Mouse (Mus musculus) urinary bladder, postnatal 0 days (tissue): ENCODE results near the gene Hoxd1. TPM values are rescaled to one million over a fixed set of nuclear protein-coding genes. Genes with fewer than 3 reads are reported as not detected.
A peak's percentile ranks its signal among the peaks of the same experiment; 100 is the strongest.

Experiments used
- microRNA counts: library from miRNA; unstranded; fragments of <30 nt; microRNA quantifications from one replicate; lab custom pipeline; 2016
- microRNA-seq: library from miRNA; unstranded; fragments of <30 nt; microRNA quantifications from one replicate; pipeline ENCODE4, GENCODE M21; 2016
- polyA plus RNA-seq: library from polyadenylated mRNA; unstranded; fragments of >200 nt; fragmentation: Nextera tagmentation; extraction: Ambion mirVana; gene quantifications from 2 replicates; pipeline ENCODE4 v1.2.1, GENCODE M21; 2015

Hoxd1 gene
- polyA plus RNA-seq, result not detected in 2 replicates

GRCm38 (mm10) chr2:74762522-74763244 lies at the start of gene Hoxd1:
Hoxd1 (plus strand) TSS chr2:74762980.

GRCm38 (mm10) chr2:74726551-74726950 lies 36.2 kb upstream of the Hoxd1 start, which contains the start of gene Gm28230:
Gm28230 (plus strand) TSS chr2:74726728.

MicroRNAs encoded within 50 kb of the gene (microRNA counts, 519-probe panel; counts per million panel counts)
- microRNA mmu-miR-10b (lab: Ali Mortazavi, UCI), result 3,952 counts per million, percentile 71 among the panel's probes with 10 or more counts

Small RNA genes lying within 50 kb of the gene (microRNA-seq; reads per million reads assigned to microRNA genes)
- gene Mir10b, result 16,560 reads per million, percentile 96 among the genes with 10 or more reads in this experiment

Other genes starting within 250 kb of the Hoxd1 start
- gene Lnpk, start 183.5 kb upstream of the Hoxd1 start, polyA plus RNA-seq, result 10.1 and 16.9 TPM in 2 replicates
- gene Evx2, start 103.4 kb upstream of the Hoxd1 start, polyA plus RNA-seq, result 0.06 and 0.11 TPM in 2 replicates
- 6.6 and 8.8 TPM in 2 replicates for gene Hoxd13, start 94.7 kb upstream of the Hoxd1 start, polyA plus RNA-seq
- gene Hoxd12, start 88.0 kb upstream of the Hoxd1 start, polyA plus RNA-seq, result 2.4 and 2.5 TPM in 2 replicates
- 3.0 and 3.9 TPM in 2 replicates for gene Hoxd11, start 83.4 kb upstream of the Hoxd1 start, polyA plus RNA-seq
- 3.5 and 4.0 TPM in 2 replicates for gene Hoxd10, start 71.1 kb upstream of the Hoxd1 start, polyA plus RNA-seq
- gene Hoxd9, start 65.3 kb upstream of the Hoxd1 start, polyA plus RNA-seq, result 4.0 and 4.5 TPM in 2 replicates
- gene Hoxd8, start 58.4 kb upstream of the Hoxd1 start, polyA plus RNA-seq, result 6.1 and 8.2 TPM in 2 replicates
- gene Hoxd3, start 51.1 kb upstream of the Hoxd1 start, polyA plus RNA-seq, result 0.22 and 0.29 TPM in 2 replicates
- 0.67 and 0.82 TPM in 2 replicates for gene Hoxd4, start 51.1 kb upstream of the Hoxd1 start, polyA plus RNA-seq
- not detected in 2 replicates for gene Gm28230, start 36.3 kb upstream of the Hoxd1 start, polyA plus RNA-seq
- gene Mtx2, start 62.8 kb downstream of the Hoxd1 start, polyA plus RNA-seq, result 78.2 and 79.1 TPM in 2 replicates